Comparison of ENCODE assay signal across 19 mouse cellular contexts in the genomic region with DNA sequence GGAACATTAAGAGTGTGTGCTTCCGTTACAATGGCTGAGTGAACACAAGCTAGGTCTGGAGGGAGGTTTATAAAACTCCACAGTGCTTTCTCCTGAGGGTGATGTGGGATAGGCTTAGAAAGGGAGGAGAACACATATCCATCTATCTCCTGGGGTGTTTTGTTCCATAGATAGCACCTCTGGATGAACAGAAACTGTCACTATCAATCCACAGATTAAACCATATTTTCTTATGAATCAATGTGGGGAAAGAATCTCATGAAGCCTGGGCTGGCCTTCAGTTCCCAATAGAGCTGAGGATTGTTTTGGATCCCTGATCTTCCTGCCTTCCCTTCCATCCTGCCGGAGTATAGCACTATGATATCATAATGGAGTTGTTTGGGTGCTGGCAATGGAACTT. TPM values are rescaled to one million over a fixed set of nuclear protein-coding genes. Genes with fewer than 3 reads are reported as not detected.
"Had no signal": no experiment of that assay in that cellular context is flagged by ENCODE, and none has a peak within 500 bp of the region (broad histone marks: within the 10 kb centered on the region; RNA-seq: fewer than 3 reads in every experiment).

No protein-coding gene starts in this region.

- H3K9ac ChIP-seq: lung, embryonic 14.5 days; midbrain, embryonic 12.5 days; neural tube, embryonic 13.5 days; neural tube, embryonic 15.5 days had no signal

- H3K27ac ChIP-seq: midbrain, embryonic 12.5 days; neural tube, embryonic 13.5 days; neural tube, embryonic 15.5 days had no signal

- DNase-seq: lung, adult 18-20 months; lung, embryonic 14.5 days; lung, postnatal 10 days; lung, postnatal 4 days; midbrain, embryonic 14.5 days; retina, postnatal 1 day; right cerebral cortex, adult 18-20 months; right cerebral cortex, postnatal 25 days; right cerebral cortex, postnatal 4 days; spleen, adult 18-20 months; thymus, adult 18-20 months; thymus, postnatal 14 days; thymus, postnatal 36 days had no signal

- H3K4me1 ChIP-seq: neural tube, embryonic 15.5 days had no signal

- H3K4me2 ChIP-seq: lung, embryonic 14.5 days; midbrain, embryonic 12.5 days; neural tube, embryonic 13.5 days; neural tube, embryonic 15.5 days had no signal

- H3K27me3 ChIP-seq: neural tube, embryonic 13.5 days; neural tube, embryonic 15.5 days had no signal

- H3K9me3 ChIP-seq: midbrain, embryonic 12.5 days; neural tube, embryonic 13.5 days; neural tube, embryonic 15.5 days had no signal

- H3K4me3 ChIP-seq: midbrain, embryonic 12.5 days; myocyte; neural tube, embryonic 13.5 days; neural tube, embryonic 15.5 days had no signal

- ATAC-seq: midbrain, embryonic 16.5 days had no signal

- H3K36me3 ChIP-seq: midbrain, embryonic 12.5 days; neural tube, embryonic 13.5 days; neural tube, embryonic 15.5 days had no signal

RNA-seq across cellular contexts. Expression of a gene that starts 5.5 kb away (rescaled TPM):
- total RNA-seq: megakaryocyte, adult 5-6 weeks had no signal
